Mouse (Mus musculus) bone marrow macrophage, adult 2 months (primary cell): Measurements from ENCODE around the gene 2210418O10Rik.
"Not testable (repeated sequence)": the region's sequence is repeated elsewhere in the genome, so short reads cannot be mapped to it uniquely, and the experiment has no call there.

ENCODE experiments used
- CTCF ChIP-seq: IDR thresholded peaks from 2 replicates; pipeline ENCODE4 v1.5.1; 2012; ENCODE audit warnings: low read depth, mild to moderate bottlenecking, low read length, moderate library complexity
- POLR2A ChIP-seq: IDR thresholded peaks from 2 replicates; pipeline ENCODE4 v1.6.1; 2012; ENCODE audit warnings: mild to moderate bottlenecking, low read depth, low read length, borderline replicate concordance

GRCm38 (mm10) chr2:176226269-176226668, at the start of gene 2210418O10Rik:
- TF ChIP-seq CTCF, POLR2A: not testable (repeated sequence)
